Mouse (Mus musculus): Measurements from ENCODE around the gene Ctnna2.

- no peak for TF ChIP-seq CTCF (IDR thresholded peaks at IDR 0.05; ENCODE audit: low read depth)
- no peak for TF ChIP-seq EP300 (IDR thresholded peaks at IDR 0.05; ENCODE audit: low read depth)
These were observed 562.5 kb downstream of the Ctnna2 start for GRCm38 (mm10) chr6:77416999-77417398.
